Mouse (Mus musculus) ES-E14 (cell line): ENCODE results near the gene Pgbd5. TPM values are rescaled to one million over a fixed set of nuclear protein-coding genes. Genes with fewer than 3 reads are reported as not detected.
A peak's percentile ranks its signal among the peaks of the same experiment; 100 is the strongest.

Experiments used
- DNase-seq: peaks from one replicate; pipeline ENCODE4 v3.0.0-alpha.2; 2013; ENCODE audit warnings: low read depth, low spot score
- H3K27ac ChIP-seq: 2 replicates; pipeline ENCODE4 v1.5.1; 2012; ENCODE audit warnings: low read depth, mild to moderate bottlenecking, low read length, moderate library complexity, mixed read lengths; ENCODE audit not compliant: poor library complexity, insufficient read depth, severe bottlenecking
- H3K36me3 ChIP-seq: 2 replicates; pipeline ENCODE4 v1.6.1; 2012; ENCODE audit warnings: mild to moderate bottlenecking, low read length, moderate library complexity, mixed read lengths; ENCODE audit not compliant: control insufficient read depth, poor library complexity, insufficient read depth, severe bottlenecking
- H3K4me1 ChIP-seq, 2 experiments: fragments of 150-350 bp in 1 of 2; sonication (generic) in 1 of 2; 2 replicates each; pipeline ENCODE4 v1.6.1; 2012; ENCODE audit warnings: low read length in 2 of 2, mild to moderate bottlenecking in 1 of 2, mixed read lengths in 1 of 2; ENCODE audit not compliant: control insufficient read depth in 2 of 2, insufficient read depth in 2 of 2, poor library complexity in 1 of 2
- H3K4me3 ChIP-seq, 2 experiments: fragments of 150-350 bp in 1 of 2; sonication (generic) in 1 of 2; 2 replicates each; pipeline ENCODE4 v1.5.1; 2012; ENCODE audit warnings: low read length in 2 of 2, low read depth in 1 of 2, mild to moderate bottlenecking in 1 of 2, mixed read lengths in 1 of 2; ENCODE audit not compliant: insufficient read depth in 1 of 2, poor library complexity in 1 of 2, severe bottlenecking in 1 of 2
- H3K9ac ChIP-seq: 2 replicates; pipeline ENCODE4 v1.6.1; 2012; ENCODE audit warnings: low read depth, mild to moderate bottlenecking, low read length, mixed read lengths; ENCODE audit not compliant: poor library complexity, insufficient read depth, severe bottlenecking
- H3K9me3 ChIP-seq: fragments of 150-350 bp; sonication (generic); 2 replicates; pipeline ENCODE4 v1.6.1; 2012; ENCODE audit warnings: low read depth, mild to moderate bottlenecking, low read length; ENCODE audit not compliant: control insufficient read depth, insufficient read depth
- CHD2 ChIP-seq: IDR thresholded peaks from 2 replicates; pipeline ENCODE4 v1.6.1; 2014; ENCODE audit warnings: mild to moderate bottlenecking, low read depth, low read length, inconsistent platforms
- HCFC1 ChIP-seq: IDR thresholded peaks from 2 replicates; pipeline ENCODE4 v1.6.1; 2012; ENCODE audit warnings: low read length, inconsistent platforms, borderline replicate concordance; ENCODE audit not compliant: insufficient read depth
- MAFK ChIP-seq: IDR thresholded peaks from 2 replicates; pipeline ENCODE4 v1.6.1; 2014; ENCODE audit warnings: mild to moderate bottlenecking, low read depth, low read length, inconsistent platforms; ENCODE audit not compliant: insufficient read depth
- ZC3H11A ChIP-seq: IDR thresholded peaks from 2 replicates; pipeline ENCODE4 v1.6.1; 2012; ENCODE audit warnings: low read depth, mild to moderate bottlenecking, inconsistent platforms, low read length, borderline replicate concordance
- ZNF384 ChIP-seq: IDR thresholded peaks from 2 replicates; pipeline ENCODE4 v1.6.1; 2012; ENCODE audit warnings: low read depth, low read length, inconsistent platforms
- in situ Hi-C, 2 experiments: fragments of 600-800 bp; cut with MboI; formaldehyde crosslinking; loops; one replicate each; pipeline ENCODE4 v1.15.1; 2025; ENCODE audit warnings: low sequenced_read_pairs in 2 of 2, inconsistent platforms in 1 of 2; ENCODE audit not compliant: unreplicated experiment in 2 of 2
- total RNA-seq: library from RNA; depleted of rRNA; stranded (reverse); fragments of 300-350 nt; gene quantifications from 2 replicates; pipeline ENCODE4 v1.2.3, GENCODE M21; 2012

The Pgbd5 gene
- total RNA-seq, 1 experiment: 2.1 TPM

GRCm38 (mm10) chr8:124396531-124396930 lies 42.9 kb downstream of the Pgbd5 start:
- in situ Hi-C loops: no loop called here
- Histone ChIP-seq H3K36me3 (no peaks in the 10 kb centered on the region), H3K9ac (no peak overlapping the region), H3K27ac (no peak overlapping the region), H3K4me3 (no peak overlapping the region), H3K9me3 (no peaks in the 10 kb centered on the region), H3K4me1 (peaks cover 0 to 8% of the 10 kb centered on the region in 2 experiments; a peak in 1 of 4 replicates)
- TF ChIP-seq CHD2 (no peak), ZC3H11A (no peak)
- DNase-seq: no peak

- H3K9me3 ChIP-seq: no peaks in the 10 kb centered on the region
- peaks cover 0 to 3% of the 10 kb centered on the region in 2 experiments; a peak in 1 of 4 replicates for H3K4me1 ChIP-seq
- no peak for TF ChIP-seq MAFK
- TF ChIP-seq ZC3H11A: no peak
- TF ChIP-seq ZNF384: no peak
- no peak for TF ChIP-seq CHD2
- TF ChIP-seq HCFC1: no peak
- H3K9ac ChIP-seq: no peak overlapping the region
- no peak overlapping the region for H3K27ac ChIP-seq
- H3K36me3 ChIP-seq: no peaks in the 10 kb centered on the region
- DNase-seq: no peak
- in situ Hi-C loops: no loop called here
- no peak overlapping the region for H3K4me3 ChIP-seq
These were observed 44.1 kb downstream of the Pgbd5 start for GRCm38 (mm10) chr8:124395392-124395791.

- H3K9me3 ChIP-seq: no peaks in the 10 kb centered on the region
- H3K4me3 ChIP-seq: no peak overlapping the region
- H3K27ac ChIP-seq: no peak overlapping the region
- H3K9ac ChIP-seq: no peak overlapping the region
- H3K4me1 ChIP-seq: peaks cover 0 to 3% of the 10 kb centered on the region in 2 experiments; a peak in 1 of 4 replicates
- no peak for DNase-seq
- no peaks in the 10 kb centered on the region for H3K36me3 ChIP-seq
- in situ Hi-C loops: no loop called here
- TF ChIP-seq CHD2 (no peak), HCFC1 (no peak), ZC3H11A (no peak), MAFK (no peak), ZNF384 (no peak)
These were observed 44.5 kb downstream of the Pgbd5 start for GRCm38 (mm10) chr8:124394951-124395350.

- Histone ChIP-seq H3K36me3 (no peaks in the 10 kb centered on the region), H3K9ac (no peak overlapping the region), H3K4me3 (no peak overlapping the region), H3K27ac (no peak overlapping the region), H3K4me1 (peaks cover 0 to under 1% of the 10 kb centered on the region in 2 experiments; a peak in 1 of 4 replicates), H3K9me3 (no peaks in the 10 kb centered on the region)
- in situ Hi-C loops: no loop called here
- peak; percentile 59 for DNase-seq
- TF ChIP-seq ZNF384 (no peak), ZC3H11A (no peak; the same call in 1 of the 2 replicates), CHD2 (no peak), MAFK (no peak), HCFC1 (no peak)
These were observed 45.5 kb downstream of the Pgbd5 start for GRCm38 (mm10) chr8:124393927-124394326.

GRCm38 (mm10) chr8:124393013-124393412 lies 46.4 kb downstream of the Pgbd5 start:
- no peak for TF ChIP-seq CHD2
- no peak for TF ChIP-seq MAFK
- no peak for TF ChIP-seq ZNF384
- no peak for TF ChIP-seq ZC3H11A
- no peak for TF ChIP-seq HCFC1
- no peak overlapping the region for H3K27ac ChIP-seq
- H3K4me1 ChIP-seq: no peaks in the 10 kb centered on the region
- no peak overlapping the region for H3K4me3 ChIP-seq
- in situ Hi-C loops: no loop called here
- no peak overlapping the region for H3K9ac ChIP-seq
- H3K9me3 ChIP-seq: no peaks in the 10 kb centered on the region
- no peaks in the 10 kb centered on the region for H3K36me3 ChIP-seq
- DNase-seq: no peak
